Comparison of ENCODE assay signal across 8 mouse cellular contexts in genomic region chr14:17927469-17927868, GRCm38 (mm10).
DNase-seq lines count a peak whose midpoint lies in the region; ATAC-seq and TF ChIP-seq lines count a peak whose summit lies in the region.

No protein-coding gene starts in this region.

- no peak overlapping the region for H3K4me3 ChIP-seq in midbrain, embryonic 14.5 days (replicated peaks; ENCODE audit: low read depth, low read length)
- no peak overlapping the region for H3K4me3 ChIP-seq in midbrain, embryonic 15.5 days
- no peak overlapping the region for H3K4me3 ChIP-seq in forebrain, postnatal 0 days (ENCODE audit: low read depth, low read length)
- no peak overlapping the region for H3K4me3 ChIP-seq in small intestine, adult 2 months (ENCODE audit: low read depth, low read length)

- H3K27ac ChIP-seq in midbrain, embryonic 14.5 days (replicated peaks; ENCODE audit: low read depth, low read length) = no peak overlapping the region
- H3K27ac ChIP-seq in midbrain, embryonic 15.5 days = no peak overlapping the region
- no peak overlapping the region for H3K27ac ChIP-seq in forebrain, postnatal 0 days (ENCODE audit: low read depth, low read length)
- H3K27ac ChIP-seq in small intestine, adult 2 months (ENCODE audit: insufficient read depth, low read depth, low read length) = no peak overlapping the region

- intact Hi-C loops in left cerebral cortex, postnatal 25 days (cut with DNase I) = loop anchor here (2.0 kb wide), 2 partner anchors 267 to 525 kb away; partner anchors contain the start of gene Thrb

- ATAC-seq in midbrain, embryonic 14.5 days (ENCODE audit: low FRiP score, low TSS enrichment) = no peak
- no peak; the same call in 1 of the 2 replicates for ATAC-seq in midbrain, embryonic 15.5 days (replicated peaks)
- peak; percentile 85 for ATAC-seq in forebrain, postnatal 0 days

- 39% methylated on average over 1 of the region's 1 CpGs for WGBS in midbrain, embryonic 14.5 days
- WGBS in midbrain, embryonic 15.5 days = 44% methylated on average over 1 of the region's 1 CpGs
- WGBS in forebrain, postnatal 0 days = 54% methylated on average over 1 of the region's 1 CpGs
- WGBS in small intestine, adult 2 months = 48% methylated on average over 1 of the region's 1 CpGs

- H3K27me3 ChIP-seq in midbrain, embryonic 14.5 days (ENCODE audit: control insufficient read depth, insufficient read depth, low read length) = no peaks in the 10 kb centered on the region
- no peaks in the 10 kb centered on the region for H3K27me3 ChIP-seq in midbrain, embryonic 15.5 days (replicated peaks)
- no peaks in the 10 kb centered on the region for H3K27me3 ChIP-seq in forebrain, postnatal 0 days (ENCODE audit: insufficient read depth, low read length)
- no peaks in the 10 kb centered on the region for H3K27me3 ChIP-seq in small intestine, adult 2 months (ENCODE audit: control insufficient read depth, insufficient read depth, low read length)

- no peaks in the 10 kb centered on the region for H3K4me1 ChIP-seq in midbrain, embryonic 14.5 days (ENCODE audit: control insufficient read depth, insufficient read depth, low read length)
- no peaks in the 10 kb centered on the region for H3K4me1 ChIP-seq in midbrain, embryonic 15.5 days
- no peaks in the 10 kb centered on the region for H3K4me1 ChIP-seq in forebrain, postnatal 0 days (ENCODE audit: insufficient read depth)
- peaks cover 7% of the 10 kb centered on the region for H3K4me1 ChIP-seq in small intestine, adult 2 months (ENCODE audit: control insufficient read depth, insufficient read depth, insufficient read length, low read length)

- TF ChIP-seq POLR2A in brain, embryonic 14.5 days (IDR thresholded peaks at IDR 0.05; ENCODE audit: borderline replicate concordance, extremely low read depth, insufficient read depth, insufficient read length, poor library complexity, severe bottlenecking) = no peak
- no peak for TF ChIP-seq POLR2A in small intestine, adult 2 months (IDR thresholded peaks at IDR 0.05; ENCODE audit: low read depth, low read length)

- peak; percentile 40; the same call in 1 of the 2 replicates for TF ChIP-seq CTCF in brain, embryonic 14.5 days (IDR thresholded peaks at IDR 0.05; ENCODE audit: borderline replicate concordance, extremely low read depth, insufficient read depth, insufficient read length)
- TF ChIP-seq CTCF in forebrain, postnatal 0 days (IDR thresholded peaks at IDR 0.05; ENCODE audit: low read depth) = peak; percentile 59
- peak; percentile 42; the same call in 1 of the 2 replicates for TF ChIP-seq CTCF in small intestine, adult 2 months (IDR thresholded peaks at IDR 0.05; ENCODE audit: extremely low read depth, insufficient read length, insufficient replicate concordance, low read depth, low read length)

- H3K36me3 ChIP-seq in midbrain, embryonic 14.5 days (ENCODE audit: control insufficient read depth, insufficient read depth, low read length) = no peaks in the 10 kb centered on the region
- H3K36me3 ChIP-seq in midbrain, embryonic 15.5 days (replicated peaks) = no peaks in the 10 kb centered on the region
- no peaks in the 10 kb centered on the region for H3K36me3 ChIP-seq in forebrain, postnatal 0 days (ENCODE audit: insufficient read depth)
- H3K36me3 ChIP-seq in small intestine, adult 2 months (ENCODE audit: control insufficient read depth, insufficient read depth, low read length) = no peaks in the 10 kb centered on the region

- no peaks in the 10 kb centered on the region for H3K9me3 ChIP-seq in midbrain, embryonic 14.5 days (ENCODE audit: control insufficient read depth, low read length)
- no peaks in the 10 kb centered on the region for H3K9me3 ChIP-seq in midbrain, embryonic 15.5 days
- H3K9me3 ChIP-seq in forebrain, postnatal 0 days (ENCODE audit: low read length) = no peaks in the 10 kb centered on the region

- H3K4me2 ChIP-seq in midbrain, embryonic 14.5 days (ENCODE audit: low read length) = no peak overlapping the region
- no peak overlapping the region for H3K4me2 ChIP-seq in midbrain, embryonic 15.5 days
- no peak overlapping the region for H3K4me2 ChIP-seq in forebrain, postnatal 0 days (ENCODE audit: low read depth)

- no peak overlapping the region for H3K9ac ChIP-seq in midbrain, embryonic 14.5 days (replicated peaks; ENCODE audit: low read length)
- no peak overlapping the region for H3K9ac ChIP-seq in midbrain, embryonic 15.5 days
- no peak overlapping the region for H3K9ac ChIP-seq in forebrain, postnatal 0 days

- peak; percentile 34 for DNase-seq in midbrain, embryonic 14.5 days
- DNase-seq in brain, embryonic 14.5 days (ENCODE audit: low read depth) = peak; percentile 51
- peak; percentile 44 for DNase-seq in forebrain, postnatal 0 days
- peak; percentile 51 to 58 for DNase-seq in kidney, adult 8-10 months
- DNase-seq in left cerebral cortex, postnatal 25 days (ENCODE audit: low spot score in 2 of 2) = peak; percentile 70 to 92
- no peak for DNase-seq in yolk sac, embryonic 10.5 days (ENCODE audit: low spot score)
